Mouse (Mus musculus) adrenal gland, adult 8-10 months (tissue): ENCODE data around the gene Qsox2. TPM values are rescaled to one million over a fixed set of nuclear protein-coding genes. Genes with fewer than 3 reads are reported as not detected.

Experiments
- DNase-seq: peaks from one replicate; pipeline ENCODE4 v3.0.0; 2022
- total RNA-seq, 4 experiments: library from RNA; stranded (reverse); gene quantifications; 2 replicates each; pipeline ENCODE4 v1.2.4; 2022

Gene Qsox2
- total RNA-seq, 4 experiments from 2014 or later, result 25.2 to 28.7 (median 26.6) TPM

GRCm38 (mm10) chr2:26223961-26224360, 13.4 kb downstream of the Qsox2 start:
- DNase-seq, result no peak

- DNase-seq, result peak; percentile 37
Measured at GRCm38 (mm10) chr2:26214526-26214925, 22.8 kb downstream of the Qsox2 start.

GRCm38 (mm10) chr2:26209566-26209965, 27.8 kb downstream of the Qsox2 start:
- DNase-seq, result no peak

- DNase-seq, result peak; percentile 85
Measured at GRCm38 (mm10) chr2:26208126-26208789, 29.1 kb downstream of the Qsox2 start, which contains the start of gene Lhx3. Gene Lhx3 (minus strand): TSS chr2:26208289.

DNA sequence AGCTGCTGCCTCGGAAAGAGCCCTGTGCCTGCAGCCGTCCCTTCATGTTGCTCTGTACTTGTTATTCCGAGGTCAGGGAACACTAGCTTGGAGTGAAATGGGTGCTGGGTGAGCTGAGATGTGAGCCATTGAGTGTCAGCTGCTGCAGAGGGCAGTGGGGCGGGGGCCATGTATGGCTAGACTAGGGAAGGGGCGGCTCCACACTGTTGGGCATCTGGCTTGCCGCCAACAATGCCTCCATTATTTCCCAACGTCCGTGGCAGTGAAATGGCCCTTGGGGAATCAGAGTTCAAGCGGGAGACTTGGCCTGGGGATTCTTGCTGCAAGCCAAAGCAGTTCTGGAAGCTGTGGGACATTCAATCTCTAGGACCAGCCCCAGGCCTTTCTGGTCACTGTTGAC, 29.8 kb downstream of the Qsox2 start:
- DNase-seq, result no peak

GRCm38 (mm10) chr2:26205761-26206160, 31.6 kb downstream of the Qsox2 start:
- DNase-seq, result no peak

DNA sequence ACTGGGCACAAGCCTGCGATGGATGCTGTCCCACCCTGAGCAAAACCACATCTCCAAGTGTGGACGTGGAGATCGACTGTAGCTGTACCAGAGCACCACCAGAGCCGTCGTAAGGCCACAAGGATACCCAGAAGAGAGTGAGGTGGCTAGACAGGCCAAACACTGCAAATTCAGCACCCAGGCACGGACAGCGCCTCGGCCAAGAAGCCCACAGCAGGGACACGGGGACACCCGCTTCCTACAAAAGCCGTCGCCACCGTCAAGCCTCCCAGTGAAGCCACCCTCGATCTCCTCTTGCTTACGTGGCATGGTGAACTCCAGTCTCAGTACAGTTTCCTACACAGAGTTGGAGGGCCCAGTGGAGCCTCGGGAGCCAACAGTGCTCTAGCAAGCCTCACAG, 32.2 kb downstream of the Qsox2 start:
- no peak for DNase-seq

- peak; percentile 61 for DNase-seq
Measured at GRCm38 (mm10) chr2:26202849-26203475, 34.4 kb downstream of the Qsox2 start.

DNA sequence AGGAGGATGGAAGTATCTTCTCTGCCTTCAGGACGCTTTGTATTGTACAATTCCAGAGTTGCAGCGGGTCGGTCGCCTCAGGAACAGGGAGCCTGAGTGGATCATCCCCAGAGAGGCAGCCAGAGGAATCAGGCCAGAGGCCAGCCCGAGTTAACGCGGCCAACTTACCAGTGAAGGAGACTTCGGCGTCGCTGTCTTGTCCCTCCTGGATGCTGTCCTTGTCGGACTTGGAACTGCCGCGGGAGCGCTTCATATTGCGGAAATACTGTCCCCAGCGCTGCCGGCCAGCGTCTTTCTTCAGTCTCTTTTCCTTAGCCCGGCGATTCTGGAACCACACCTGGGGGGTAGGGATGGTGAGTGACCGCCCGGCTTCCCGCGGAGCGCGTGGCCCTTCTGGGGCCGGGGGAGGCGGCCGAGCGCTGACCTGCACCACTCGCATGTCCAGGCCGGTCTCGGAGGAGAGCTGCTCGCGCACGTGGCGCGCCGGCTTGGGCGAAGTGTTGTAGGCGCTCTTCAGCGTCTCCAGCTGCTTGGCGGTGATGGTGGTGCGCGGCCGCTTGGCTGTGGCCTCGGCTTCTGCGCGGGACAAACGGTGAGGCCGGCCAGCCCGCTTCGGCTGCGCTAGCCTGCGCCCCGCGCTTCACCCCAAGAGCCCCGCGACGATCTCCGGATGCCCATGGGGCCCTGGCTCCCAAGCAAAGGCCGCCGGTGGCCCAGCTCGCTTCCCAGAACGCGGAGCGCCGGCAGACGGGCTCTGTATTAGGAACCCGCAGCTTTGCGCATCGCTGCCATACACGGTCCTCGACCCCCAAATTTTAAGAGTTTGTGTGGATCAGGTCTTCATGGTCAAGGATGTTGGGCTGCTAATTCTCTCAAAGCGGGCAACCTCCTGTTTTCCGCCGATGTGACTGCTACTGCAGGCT, 35.1 kb downstream of the Qsox2 start:
- DNase-seq, result no peak

DNA sequence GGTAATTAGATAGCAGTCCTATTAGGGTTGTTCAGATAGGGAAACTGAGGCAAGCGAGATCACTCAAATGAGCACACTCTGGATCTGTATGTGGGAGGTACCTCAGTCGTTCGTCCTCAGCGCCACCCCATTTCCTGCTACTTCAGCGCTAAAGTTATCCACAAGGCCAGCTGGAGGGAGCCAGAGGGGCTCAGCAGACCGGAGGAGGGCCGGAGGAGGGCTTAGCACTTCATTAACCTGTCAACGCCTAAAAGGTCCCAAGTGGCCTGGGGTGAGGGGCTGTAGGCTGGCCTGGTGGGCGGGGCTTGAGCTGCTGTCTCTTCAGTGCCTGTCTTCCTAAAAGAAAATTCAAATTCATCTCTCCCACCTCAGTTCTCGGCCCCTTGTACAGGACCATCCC, 38.8 kb downstream of the Qsox2 start:
- no peak for DNase-seq

DNA sequence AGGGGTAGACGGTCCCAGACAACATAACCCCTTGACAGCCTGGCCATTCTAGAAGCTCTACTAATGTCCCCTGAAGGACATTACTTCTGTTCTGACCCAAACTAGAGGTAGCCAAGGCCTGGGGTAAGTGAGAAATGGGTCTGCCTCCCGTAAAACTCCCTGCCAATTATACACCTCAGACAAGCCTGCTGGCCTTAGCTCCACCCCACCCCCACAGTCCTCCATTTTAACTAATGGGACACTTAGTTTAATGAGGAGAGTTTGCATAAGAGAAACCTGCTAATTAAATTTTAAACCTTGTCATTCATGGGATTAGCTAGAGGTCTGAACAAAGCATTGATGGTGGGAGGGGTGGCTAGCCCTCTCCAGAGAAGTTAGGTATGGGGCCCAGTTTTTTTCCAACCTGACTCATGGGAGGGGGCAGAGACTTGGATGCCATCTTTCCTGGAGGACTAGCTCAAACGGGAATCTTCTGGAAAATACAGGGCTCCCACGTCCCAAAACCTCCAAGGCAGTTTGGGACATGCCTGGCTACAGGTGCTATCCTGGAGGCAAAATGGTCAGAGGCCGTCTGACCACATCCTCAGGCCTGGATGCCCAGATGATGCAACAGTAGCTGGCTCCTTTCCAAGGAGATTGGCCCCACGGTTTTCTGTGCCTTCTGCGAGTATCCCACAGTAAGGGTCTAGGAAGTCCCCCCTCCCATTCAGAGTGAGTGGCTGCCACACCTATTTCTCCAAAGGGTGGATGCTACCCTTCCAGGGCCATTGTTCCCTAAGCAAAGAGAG, 42.6 kb downstream of the Qsox2 start:
- no peak for DNase-seq

GRCm38 (mm10) chr2:26188517-26188916, 48.8 kb downstream of the Qsox2 start:
- no peak for DNase-seq

DNA sequence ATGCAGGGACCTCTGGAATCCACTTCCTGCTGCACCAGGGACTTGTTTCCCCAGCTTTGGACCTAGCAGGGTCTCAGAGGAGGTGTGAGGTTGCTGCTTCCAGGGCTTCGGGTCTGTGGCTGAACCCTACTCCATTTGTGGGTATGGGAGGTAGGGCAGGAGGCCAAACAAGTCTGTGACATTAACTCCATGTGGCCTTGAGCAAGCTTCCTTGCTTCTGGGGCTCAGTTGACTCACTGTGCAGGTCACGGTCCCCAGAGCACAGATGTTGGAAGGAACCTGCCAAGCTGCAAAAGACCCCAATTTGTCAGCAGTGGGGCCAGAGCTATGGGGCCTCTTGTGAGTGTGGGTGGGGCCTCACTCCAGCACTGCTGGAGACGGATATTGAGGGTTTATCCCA, 53.0 kb downstream of the Qsox2 start:
- DNase-seq, result peak; percentile 61

DNA sequence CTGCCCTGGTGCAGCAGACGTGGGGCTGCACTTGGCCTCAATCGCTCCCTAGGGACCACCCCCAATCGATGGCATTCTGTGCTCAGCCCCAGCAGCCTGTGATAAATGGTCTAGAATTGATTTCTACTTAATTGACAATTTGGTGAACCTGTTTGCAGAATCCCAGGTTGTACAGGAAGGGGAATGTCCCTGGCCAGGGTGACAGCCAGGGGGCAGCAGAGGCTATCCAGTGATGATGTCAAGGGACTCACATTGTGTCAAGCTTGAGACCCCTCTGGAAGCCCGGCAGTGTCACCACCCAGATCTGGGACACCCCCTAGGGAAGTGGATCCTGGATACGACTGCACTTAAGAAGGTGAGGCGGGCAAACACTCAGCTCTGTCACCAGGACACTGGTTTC, 54.7 kb downstream of the Qsox2 start:
- DNase-seq, result no peak

- DNase-seq, result no peak
Measured at GRCm38 (mm10) chr2:26177189-26177588, 60.1 kb downstream of the Qsox2 start.

DNA sequence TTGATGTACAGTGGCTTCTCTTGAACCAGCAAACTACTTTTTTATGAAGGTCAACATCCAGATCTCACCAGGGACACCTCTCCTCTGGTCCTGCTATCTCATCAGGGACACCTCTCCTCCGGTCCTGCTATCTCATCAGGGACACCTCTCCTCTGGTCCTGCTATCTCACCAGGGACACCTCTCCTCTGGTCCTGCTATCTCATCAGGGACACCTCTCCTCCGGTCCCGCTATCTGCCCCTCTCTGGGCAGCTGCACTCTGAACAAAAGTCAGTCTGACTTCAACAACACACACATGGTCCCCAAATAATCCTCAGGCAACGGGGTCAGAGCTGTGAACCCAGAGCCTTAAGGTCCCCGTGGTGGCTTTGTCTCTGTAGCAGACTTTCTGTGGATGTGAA, 60.6 kb downstream of the Qsox2 start:
- DNase-seq, result no peak

- DNase-seq, result peak; percentile 81
Measured at GRCm38 (mm10) chr2:26175191-26175590, 62.1 kb downstream of the Qsox2 start.

GRCm38 (mm10) chr2:26172166-26172565, 65.2 kb downstream of the Qsox2 start:
- DNase-seq, result no peak

GRCm38 (mm10) chr2:26170376-26170775, 66.9 kb downstream of the Qsox2 start:
- no peak for DNase-seq

DNA sequence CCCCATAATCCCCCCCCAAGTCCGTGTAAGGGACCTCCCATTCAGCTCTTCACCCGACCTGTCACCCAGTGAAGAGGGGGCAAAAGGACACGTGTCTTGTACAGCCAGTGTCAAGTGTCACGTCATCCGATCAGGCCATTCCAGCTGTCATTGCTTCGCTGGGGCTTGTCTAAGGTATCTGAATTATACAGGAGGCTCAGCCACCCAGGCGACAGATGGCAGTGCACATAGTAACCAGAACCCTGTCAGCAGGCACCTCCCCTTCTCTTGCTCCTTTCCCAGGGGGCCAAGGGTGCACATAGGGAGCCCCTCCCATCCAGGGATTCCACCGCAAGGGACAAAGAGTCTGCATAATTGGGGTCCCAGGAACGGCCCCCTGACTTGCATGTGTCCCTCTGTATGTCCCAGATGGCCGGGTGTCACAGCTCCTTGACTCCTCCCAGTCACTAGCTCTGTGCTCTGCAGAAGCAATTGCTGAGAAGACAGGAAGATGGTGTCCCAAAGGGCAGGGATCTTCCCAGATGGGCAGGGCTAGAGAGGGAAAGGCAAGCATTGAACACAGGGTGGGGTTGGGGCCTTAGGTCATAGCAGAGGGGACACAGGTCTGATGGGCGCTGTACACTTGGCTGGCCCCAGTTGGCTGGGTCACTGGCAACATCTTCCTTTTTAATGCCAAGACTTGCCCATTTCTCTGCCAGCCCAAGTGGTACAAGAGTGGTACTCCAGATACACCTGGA, 68.3 kb downstream of the Qsox2 start:
- no peak for DNase-seq

- DNase-seq, result no peak
Measured at GRCm38 (mm10) chr2:26166890-26167289, 70.4 kb downstream of the Qsox2 start.
